Mouse (Mus musculus): ENCODE results near the gene Anapc11.

DNA sequence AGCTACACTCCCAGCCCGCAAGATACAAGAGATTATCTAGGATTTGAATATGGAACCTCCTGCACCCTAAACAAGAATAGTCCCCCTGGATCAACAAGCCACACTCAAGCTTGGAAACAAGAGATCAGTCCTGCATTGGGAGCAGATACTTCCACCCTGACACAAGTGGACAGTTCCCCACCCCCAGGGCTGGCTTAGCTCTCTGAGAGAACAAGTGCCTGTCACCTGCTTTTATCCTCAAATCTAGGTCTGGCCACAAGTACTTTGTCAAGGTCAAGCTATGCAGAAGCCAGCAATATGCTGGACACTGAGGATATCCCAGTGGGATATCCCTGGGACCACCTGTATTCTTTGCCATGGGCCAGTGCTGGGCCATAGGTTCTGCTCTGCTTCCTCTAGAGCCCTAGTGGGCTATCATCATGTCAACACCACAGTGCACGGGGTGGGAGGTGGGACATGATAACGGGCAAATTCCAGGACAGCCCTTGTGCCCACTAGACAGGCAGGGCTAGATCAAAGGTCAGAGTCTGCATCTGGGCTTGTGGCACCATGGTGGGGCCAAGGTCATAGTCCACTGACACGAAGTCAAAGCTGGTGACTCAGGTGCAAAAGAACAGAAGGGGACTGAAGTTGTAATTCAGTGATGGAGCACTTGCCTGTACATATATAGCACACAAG, 18.5 kb downstream of the Anapc11 start:
- TF ChIP-seq POLR2A (IDR thresholded peaks at IDR 0.05; ENCODE audit: low read depth, low read length): no peak
- TF ChIP-seq CTCF (conservative IDR thresholded peaks at IDR 0.05; ENCODE audit: insufficient read depth, insufficient read length, low read depth, low read length): no peak
